Mouse (Mus musculus) CD4-positive, CD25-positive, alpha-beta regulatory T cell, adult 4 months (primary cell): ENCODE measurements around the gene Sacm1l. TPM values are rescaled to one million over a fixed set of nuclear protein-coding genes. Genes with fewer than 3 reads are reported as not detected.

ENCODE experiments used
- ATAC-seq: one replicate; pipeline ENCODE4 v1.8.0; 2017
- polyA plus RNA-seq, 2 experiments: library from polyadenylated mRNA; unstranded; fragments of 100-300 nt; shearing (Covaris generic); gene quantifications; one replicate each; pipeline ENCODE4 v1.2.1; 2017

The Sacm1l gene
- polyA plus RNA-seq = 10 to 100 TPM; 46.0 to 55.2 TPM

GRCm38 (mm10) chr9:123529392-123530157 lies at the start of gene Sacm1l:
Gene Sacm1l, plus strand, starts transcription at chr9:123529759.
- peak; percentile 93 for ATAC-seq

- ATAC-seq = no peak
Observed at GRCm38 (mm10) chr9:123479876-123480252, 49.7 kb upstream of the Sacm1l start.

DNA sequence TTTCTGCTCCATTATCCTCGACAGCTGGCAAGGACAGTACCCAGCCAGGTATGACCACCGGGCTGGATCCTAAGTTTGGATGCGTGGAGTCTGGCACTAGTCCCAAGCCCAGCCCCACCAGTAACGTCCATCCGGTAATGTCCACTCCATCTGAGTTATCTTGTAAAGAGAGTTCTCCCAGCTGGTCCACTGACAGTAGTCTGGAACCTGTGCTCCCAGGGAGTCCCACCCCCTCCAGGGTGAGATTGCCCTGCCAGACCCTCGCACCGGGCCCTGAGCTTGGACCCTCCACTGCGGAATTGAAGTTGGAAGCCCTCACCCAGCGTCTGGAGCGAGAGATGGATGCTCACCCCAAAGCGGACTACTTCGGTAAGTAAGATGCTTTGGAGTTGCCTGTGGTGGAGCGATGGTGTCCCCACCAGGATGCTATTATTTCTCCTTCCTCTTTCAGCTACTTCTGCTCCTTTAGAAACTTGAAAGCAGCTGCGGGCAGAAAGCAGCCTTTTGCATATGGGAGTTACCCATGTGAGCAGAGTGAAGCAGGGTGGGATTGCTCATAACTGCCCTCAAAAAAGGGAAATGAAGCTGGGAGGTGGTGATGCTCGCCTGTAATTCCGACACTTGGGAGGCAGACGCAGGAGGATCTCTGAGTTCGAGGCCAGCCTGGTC lies 49.2 kb upstream of the Sacm1l start:
- no peak for ATAC-seq

DNA sequence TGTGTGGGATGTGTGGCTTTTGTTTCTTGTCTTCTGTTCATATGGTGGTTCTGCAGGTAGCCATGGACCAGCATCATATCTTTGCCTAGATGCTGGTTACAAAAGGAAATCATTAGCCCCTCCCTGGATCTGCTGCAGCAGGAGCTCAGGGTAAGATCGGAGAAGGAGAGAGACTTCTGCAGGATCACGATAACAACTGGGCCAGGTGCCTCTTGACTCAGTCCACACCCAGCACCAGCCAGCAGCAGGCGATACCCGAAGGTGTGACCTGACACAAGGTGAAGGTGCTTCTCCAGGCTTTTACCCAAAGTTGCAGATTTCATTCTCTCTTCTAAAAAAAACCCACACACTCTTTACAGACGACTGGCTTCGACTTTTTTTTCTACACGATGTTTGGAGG lies 48.4 kb upstream of the Sacm1l start:
- no peak for ATAC-seq

GRCm38 (mm10) chr9:123483598-123483997 lies 46.0 kb upstream of the Sacm1l start:
- ATAC-seq = no peak

DNA sequence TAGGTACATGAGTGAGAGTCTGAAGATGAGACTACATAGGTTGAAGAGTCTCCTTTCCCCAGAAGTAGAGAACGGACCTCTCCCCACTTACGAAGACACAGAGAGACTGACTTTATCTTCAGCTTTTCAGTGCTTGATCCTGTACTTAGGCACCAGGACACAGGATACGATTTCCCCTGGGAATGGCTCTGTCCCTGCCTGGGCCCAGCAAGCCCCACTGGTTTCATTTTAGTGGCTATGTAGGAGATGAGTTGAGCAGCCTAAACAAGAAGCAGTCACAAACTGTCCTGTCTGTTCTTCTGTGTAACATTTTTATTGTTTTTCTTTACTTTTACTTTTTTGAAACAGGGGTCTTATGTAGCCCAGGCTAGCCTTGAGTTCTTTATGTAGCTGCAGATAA lies 44.7 kb upstream of the Sacm1l start:
- ATAC-seq = no peak

DNA sequence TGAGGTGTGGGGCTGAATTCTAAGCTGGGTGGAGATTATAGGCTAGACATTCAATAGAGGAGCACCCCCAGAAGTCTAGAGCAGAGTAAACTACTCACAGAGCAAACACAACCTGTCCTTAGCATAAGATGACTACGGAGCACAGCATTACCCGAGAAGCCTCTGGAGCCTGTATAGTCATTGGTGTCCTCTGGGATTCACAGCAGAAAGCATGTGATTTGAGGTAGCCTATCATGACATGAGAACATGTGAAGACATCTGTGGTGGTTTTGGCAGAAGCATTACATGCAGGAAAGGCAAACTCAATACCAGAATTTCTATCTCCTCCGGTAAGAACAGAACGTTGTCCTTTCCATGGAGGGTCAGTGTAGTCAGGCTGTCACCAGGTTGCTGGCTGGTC lies 44.0 kb upstream of the Sacm1l start:
- ATAC-seq = no peak

DNA sequence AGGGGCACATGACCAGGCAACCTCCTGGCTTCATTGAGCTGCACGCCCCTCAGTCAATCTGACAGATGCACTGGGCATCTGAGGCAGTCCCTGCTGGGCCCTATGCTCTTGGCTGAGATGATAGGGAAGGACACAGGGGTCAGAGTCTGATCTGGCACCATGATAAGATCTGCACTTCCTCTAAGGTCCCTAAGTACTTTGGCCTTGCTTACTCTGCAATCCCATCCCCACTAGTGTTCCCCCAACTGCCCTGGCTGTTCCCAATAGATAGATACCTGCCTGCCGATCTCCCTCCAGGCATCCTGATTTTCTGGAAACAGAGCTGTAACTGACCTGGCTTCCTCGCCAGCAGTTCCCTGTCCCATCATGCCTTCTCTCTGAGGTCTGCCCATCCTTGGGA lies 42.9 kb upstream of the Sacm1l start:
- no peak for ATAC-seq

- no peak for ATAC-seq
Observed at GRCm38 (mm10) chr9:123489073-123489472, 40.5 kb upstream of the Sacm1l start.

- ATAC-seq = no peak
Observed at GRCm38 (mm10) chr9:123489727-123490343, 39.7 kb upstream of the Sacm1l start.

- ATAC-seq = no peak
Observed at GRCm38 (mm10) chr9:123490930-123491329, 38.6 kb upstream of the Sacm1l start.

GRCm38 (mm10) chr9:123491917-123492585 lies 37.5 kb upstream of the Sacm1l start:
- no peak for ATAC-seq

- ATAC-seq = no peak
Observed at GRCm38 (mm10) chr9:123496665-123497064, 32.9 kb upstream of the Sacm1l start.

DNA sequence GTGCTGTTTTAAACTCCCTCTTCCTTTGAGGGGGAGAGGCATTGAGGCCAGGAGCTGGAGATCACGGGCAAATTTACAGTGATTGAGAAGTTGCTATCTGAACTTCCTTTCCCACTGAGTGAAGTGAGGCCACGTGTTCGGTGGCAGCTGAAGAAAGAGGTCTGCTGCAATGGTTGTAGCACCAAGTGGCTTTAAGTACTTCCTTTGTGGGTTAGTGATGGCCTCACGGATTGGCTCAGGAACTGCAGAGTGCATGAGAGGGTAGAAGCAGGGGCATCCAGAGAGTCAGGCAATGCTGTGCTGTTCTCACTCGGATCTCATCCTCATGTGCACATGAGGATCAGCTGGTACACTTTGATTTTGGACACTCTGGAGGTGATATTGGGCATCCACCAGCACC lies 31.7 kb upstream of the Sacm1l start:
- peak; percentile 76 for ATAC-seq

GRCm38 (mm10) chr9:123500480-123500879 lies 29.1 kb upstream of the Sacm1l start:
- ATAC-seq = no peak

DNA sequence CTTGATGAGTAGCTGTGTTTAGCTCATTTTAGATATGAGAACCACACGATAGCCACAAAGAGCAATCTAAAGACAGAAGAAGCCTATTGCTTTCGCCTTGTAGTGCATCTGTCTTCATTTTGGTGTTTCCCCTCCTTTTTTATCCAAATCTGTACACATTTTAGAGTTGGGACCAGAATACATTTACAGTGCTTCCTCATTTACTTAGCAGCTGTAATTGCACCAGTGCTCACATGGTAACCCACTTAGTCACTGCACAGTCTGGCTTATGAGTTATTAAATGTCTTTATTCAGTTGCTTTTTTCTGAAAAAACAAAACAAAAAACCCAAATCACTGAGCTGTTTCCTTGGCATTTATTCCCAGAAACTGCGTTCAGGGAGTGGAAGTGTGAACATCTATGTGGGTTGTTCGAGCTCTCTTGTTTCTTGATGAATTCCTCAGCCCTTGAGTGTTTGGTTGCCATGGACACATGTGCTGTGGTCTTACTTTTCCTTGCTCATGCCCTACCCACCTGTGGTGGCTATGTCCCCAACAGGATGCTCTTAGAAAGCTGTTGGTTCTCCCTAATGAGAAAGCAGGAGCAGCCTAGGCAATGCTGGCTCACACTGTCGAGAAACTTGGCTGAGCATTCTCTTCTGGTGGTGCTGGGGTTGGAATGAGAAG lies 26.3 kb upstream of the Sacm1l start:
- no peak for ATAC-seq

GRCm38 (mm10) chr9:123504325-123504724 lies 25.2 kb upstream of the Sacm1l start:
- ATAC-seq = peak; percentile 94

DNA sequence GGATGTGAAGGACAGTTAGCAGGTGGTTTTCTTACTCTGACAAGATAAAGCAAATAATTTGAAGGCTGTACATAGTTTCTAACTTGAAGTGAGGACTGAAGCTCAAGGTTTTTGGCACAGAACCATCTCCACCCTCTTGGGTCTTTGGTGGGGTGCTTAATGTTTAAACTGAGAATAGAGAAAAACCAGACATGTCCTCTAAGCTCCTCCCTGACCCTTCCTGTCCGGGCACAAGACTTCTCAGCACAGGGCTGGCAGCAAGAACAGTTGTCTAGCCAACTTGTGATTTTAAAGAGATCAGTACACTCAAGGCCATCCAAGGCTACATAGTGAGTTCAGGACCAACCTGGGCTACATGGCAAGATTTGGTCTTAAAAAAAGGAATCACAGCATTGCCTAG lies 24.0 kb upstream of the Sacm1l start:
- no peak for ATAC-seq

GRCm38 (mm10) chr9:123506270-123507146 lies 23.1 kb upstream of the Sacm1l start:
- ATAC-seq = no peak

GRCm38 (mm10) chr9:123507380-123507779 lies 22.2 kb upstream of the Sacm1l start:
- ATAC-seq = no peak

- no peak for ATAC-seq
Observed at GRCm38 (mm10) chr9:123508986-123509385, 20.6 kb upstream of the Sacm1l start.
